Mouse (Mus musculus) inflammation-experienced regulatory T-cells, adult 6 months (primary cell): ENCODE results near the gene Qars. TPM values are rescaled to one million over a fixed set of nuclear protein-coding genes. Genes with fewer than 3 reads are reported as not detected.

Experiments used
- ATAC-seq: one replicate; pipeline ENCODE4 v1.8.0; 2017
- polyA plus RNA-seq, 3 experiments: library from polyadenylated mRNA; unstranded; fragments of 100-300 nt; shearing (Covaris generic); gene quantifications; one replicate each; pipeline ENCODE4 v1.2.1; 2017

The Qars gene
- polyA plus RNA-seq, 3 experiments from 2014 or later: 123 to 167 (median 155) TPM

DNA sequence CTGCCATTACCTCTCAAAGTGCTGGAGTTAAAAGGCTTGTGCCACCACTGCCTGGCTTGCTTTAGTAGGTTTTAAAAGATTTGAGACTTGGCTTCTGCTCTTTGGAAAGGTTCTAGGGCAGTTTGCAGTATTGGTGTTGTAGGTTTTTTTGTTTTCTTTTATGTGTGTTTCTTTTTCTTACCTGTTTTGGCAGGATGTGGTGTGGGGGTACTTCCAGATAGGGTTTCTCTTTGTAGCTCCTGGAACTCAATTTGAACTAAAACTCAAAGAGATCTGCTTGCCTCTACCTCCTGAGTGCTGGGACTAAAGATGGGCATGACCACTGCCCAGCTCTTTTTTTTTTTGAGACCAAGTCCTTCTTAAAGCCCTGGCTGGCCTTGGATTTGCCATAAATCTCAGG lies 33.3 kb downstream of the Qars start:
- ATAC-seq: peak; percentile 77

DNA sequence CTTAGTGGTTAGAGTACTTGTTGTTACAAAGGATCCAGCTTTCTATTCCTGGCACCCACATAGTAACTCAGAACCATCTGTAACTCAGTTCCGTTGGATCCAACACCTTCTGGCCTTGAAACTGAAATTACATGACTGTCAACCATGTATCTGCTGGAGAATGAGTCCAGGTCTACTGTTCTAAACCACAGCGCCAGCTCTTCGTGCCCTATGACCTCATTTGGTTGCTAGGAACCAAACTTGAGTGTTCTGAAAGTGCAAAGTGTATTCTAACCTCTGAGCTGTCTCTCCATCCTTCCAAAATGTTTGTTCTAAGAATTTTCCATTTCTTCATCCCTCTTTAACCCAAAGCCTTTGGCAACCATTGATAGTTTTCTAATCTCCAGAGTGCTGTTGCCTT lies 38.5 kb downstream of the Qars start:
- ATAC-seq: no peak

GRCm38 (mm10) chr9:108546875-108547274 lies 39.4 kb downstream of the Qars start:
- no peak for ATAC-seq

DNA sequence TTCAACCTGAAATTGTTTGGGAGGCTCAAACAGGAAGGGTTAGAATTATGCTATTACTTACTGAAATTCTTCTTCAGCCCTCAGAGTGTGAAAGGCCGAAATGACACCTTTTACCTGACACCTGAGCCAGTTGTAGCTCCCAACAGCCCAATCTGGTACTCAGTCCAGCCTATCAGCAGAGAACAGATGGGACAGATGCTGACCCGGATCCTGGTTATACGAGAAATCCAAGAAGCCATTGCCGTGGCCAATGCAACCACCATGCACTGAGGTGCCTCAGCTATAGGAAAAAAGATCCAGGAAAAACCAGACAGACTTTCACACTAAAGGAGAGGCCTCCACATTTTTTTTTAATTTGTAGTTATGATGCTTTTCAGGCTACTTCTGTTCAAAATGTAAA lies 51.7 kb downstream of the Qars start:
- no peak for ATAC-seq

DNA sequence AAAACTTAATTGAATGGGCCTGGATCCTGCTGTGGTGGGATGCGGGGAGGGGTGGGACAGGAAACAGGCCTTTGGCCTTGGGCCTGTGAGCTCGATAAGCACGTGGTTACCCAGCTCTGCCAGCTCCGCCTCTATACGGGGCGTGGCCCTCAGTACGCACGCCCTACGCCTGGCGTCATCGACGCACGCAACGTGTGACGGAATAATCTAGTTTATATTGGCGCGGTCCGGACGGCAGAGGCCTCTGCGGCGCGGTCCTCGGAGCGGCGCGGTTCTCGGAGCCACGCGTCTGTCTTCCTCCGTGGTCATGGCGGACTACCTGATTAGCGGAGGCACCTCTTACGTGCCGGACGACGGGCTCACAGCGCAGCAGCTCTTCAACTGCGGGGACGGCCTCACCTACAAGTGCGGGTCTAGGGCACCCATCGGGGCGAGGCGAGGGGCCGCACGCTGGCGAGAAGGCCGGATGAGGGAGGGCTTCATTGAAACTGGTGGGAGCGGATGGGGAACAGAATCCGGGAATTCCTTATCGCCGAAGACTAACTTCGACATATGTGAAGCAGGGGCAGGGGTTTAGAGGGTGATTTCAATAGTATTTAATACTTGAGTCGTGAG lies 52.8 kb downstream of the Qars start, which contains the start of gene Impdh2:
Impdh2 (plus strand) TSS at position 60 of the 615 bp plus-strand sequence.
- ATAC-seq: peak; percentile 98

- ATAC-seq: no peak
Measured at GRCm38 (mm10) chr9:108563671-108564070, 56.2 kb downstream of the Qars start.

- ATAC-seq: no peak
Measured at GRCm38 (mm10) chr9:108564131-108564530, 56.6 kb downstream of the Qars start.

Other genes with a start within 250 kb of the Qars start
- gene Dag1, start 243.7 kb upstream of the Qars start, polyA plus RNA-seq: 1 to 10 TPM; 1.6 to 3.2 (median 2.2) TPM
- 1 to 10 TPM; 1.2 to 2.6 (median 1.6) TPM for gene Nicn1, start 217.3 kb upstream of the Qars start, polyA plus RNA-seq
- 1 to 10 TPM in 2 of 3 experiments, under 1 TPM in 1; 0.18 to 1.3 (median 1.1) TPM for gene Amt, start 210.9 kb upstream of the Qars start, polyA plus RNA-seq
- 100 to 1,000 TPM; 323 to 459 (median 386) TPM for gene Rhoa, start 201.6 kb upstream of the Qars start, polyA plus RNA-seq
- 10 to 100 TPM in 2 of 3 experiments, 1 to 10 TPM in 1; 9.6 to 17.6 (median 14.8) TPM for gene Tcta, start 201.5 kb upstream of the Qars start, polyA plus RNA-seq
- gene Gpx1, start 168.8 kb upstream of the Qars start, polyA plus RNA-seq: 100 to 1,000 TPM; 489 to 506 (median 494) TPM
- gene Usp4, start 159.9 kb upstream of the Qars start, polyA plus RNA-seq: 100 to 1,000 TPM in 2 of 3 experiments, 10 to 100 TPM in 1; 91.3 to 131 (median 111) TPM
- 1 to 10 TPM in 2 of 3 experiments, under 1 TPM in 1; 0.78 to 2.2 (median 1.0) TPM for gene 1700102P08Rik, start 114.9 kb upstream of the Qars start, polyA plus RNA-seq
- gene Ccdc36, start 79.2 kb upstream of the Qars start, polyA plus RNA-seq: not detected
- gene BC048562, start 71.2 kb upstream of the Qars start, polyA plus RNA-seq: not detected
- gene Ccdc71, start 47.2 kb upstream of the Qars start, polyA plus RNA-seq: 10 to 100 TPM; 22.9 to 28.1 (median 27.5) TPM
- 1 to 10 TPM in 2 of 3 experiments, under 1 TPM in 1; 0.94 to 1.9 (median 1.6) TPM for gene Klhdc8b, start 46.1 kb upstream of the Qars start, polyA plus RNA-seq
- gene Lamb2, start 28.0 kb upstream of the Qars start, polyA plus RNA-seq: under 1 TPM in 2 of 3 experiments, not detected in 1; 0.06 to 0.08 TPM
- gene Usp19, start 17.1 kb upstream of the Qars start, polyA plus RNA-seq: 10 to 100 TPM; 15.7 to 18.4 (median 18.4) TPM
- 10 to 100 TPM; 68.0 to 91.8 (median 70.4) TPM for gene Qrich1, start 9.1 kb downstream of the Qars start, polyA plus RNA-seq
- gene Impdh2, start 52.6 kb downstream of the Qars start, polyA plus RNA-seq: 100 to 1,000 TPM; 132 to 143 (median 137) TPM
- 10 to 100 TPM; 63.9 to 75.7 (median 73.9) TPM for gene Ndufaf3, start 59.7 kb downstream of the Qars start, polyA plus RNA-seq
- gene Dalrd3, start 62.2 kb downstream of the Qars start, polyA plus RNA-seq: 10 to 100 TPM; 47.6 to 79.7 (median 68.7) TPM
- 10 to 100 TPM; 25.4 to 32.5 (median 28.0) TPM for gene Wdr6, start 71.0 kb downstream of the Qars start, polyA plus RNA-seq
- 10 to 100 TPM in 1 of 3 experiments, 1 to 10 TPM in 2; 5.6 to 10.9 (median 7.5) TPM for gene P4htm, start 90.0 kb downstream of the Qars start, polyA plus RNA-seq
- 10 to 100 TPM; 55.7 to 65.6 (median 62.7) TPM for gene Arih2, start 141.7 kb downstream of the Qars start, polyA plus RNA-seq
- 10 to 100 TPM; 41.0 to 53.4 (median 48.2) TPM for gene Slc25a20, start 154.4 kb downstream of the Qars start, polyA plus RNA-seq
- gene Prkar2a, start 181.6 kb downstream of the Qars start, polyA plus RNA-seq: 10 to 100 TPM in 1 of 3 experiments, 1 to 10 TPM in 2; 7.7 to 11.9 (median 9.2) TPM